Mouse (Mus musculus) stomach, embryonic 16.5 days (tissue): Measurements from ENCODE around the gene Eras. TPM values are rescaled to one million over a fixed set of nuclear protein-coding genes. Genes with fewer than 3 reads are reported as not detected.

Source experiments
- ATAC-seq: fragments of 200-750 bp; cut with Nextera tagmentation; 2 replicates; pipeline ENCODE4 v1.8.0; 2017; ENCODE audit warnings: moderate number of reproducible peaks, moderate TSS enrichment; ENCODE audit not compliant: insufficient read depth, low FRiP score
- H3K27ac ChIP-seq: fragments of 300-500 bp; sonication (generic); 2 replicates; pipeline ENCODE4 v1.5.1; 2014; ENCODE audit warnings: low read length
- H3K27me3 ChIP-seq: fragments of 300-500 bp; sonication (generic); 2 replicates; pipeline ENCODE4 v1.6.1; 2014; ENCODE audit warnings: low read length, control low read depth, mixed read lengths; ENCODE audit not compliant: control insufficient read depth, insufficient read depth
- H3K36me3 ChIP-seq: fragments of 300-500 bp; sonication (generic); 2 replicates; pipeline ENCODE4 v1.6.1; 2014; ENCODE audit warnings: low read length; ENCODE audit not compliant: control insufficient read depth, insufficient read depth
- H3K4me1 ChIP-seq: fragments of 300-500 bp; sonication (generic); 2 replicates; pipeline ENCODE4 v1.6.1; 2014; ENCODE audit warnings: low read length, control low read depth, mixed read lengths; ENCODE audit not compliant: control insufficient read depth, insufficient read depth
- H3K4me2 ChIP-seq: fragments of 300-500 bp; sonication (generic); 2 replicates; pipeline ENCODE4 v1.6.1; 2014; ENCODE audit warnings: low read depth, low read length, mixed read lengths
- H3K4me3 ChIP-seq: fragments of 300-500 bp; sonication (generic); replicated peaks from 2 replicates; pipeline ENCODE4 v1.5.1; 2014; ENCODE audit warnings: mild to moderate bottlenecking, low read length
- H3K9ac ChIP-seq: fragments of 300-500 bp; sonication (generic); 2 replicates; pipeline ENCODE4 v1.6.1; 2014; ENCODE audit warnings: low read length
- H3K9me3 ChIP-seq: fragments of 300-500 bp; sonication (generic); replicated peaks from 2 replicates; pipeline ENCODE4 v1.6.1; 2016; ENCODE audit warnings: low read length, control low read depth; ENCODE audit not compliant: control insufficient read depth
- WGBS: fragments of 180-500 bp; shearing (Covaris S2); extraction: QIAGEN DNeasy Blood & Tissue Kit; methylation state at CpG from one replicate; pipeline ENCODE4 v1.1.7; 2014; 5-methylcytosine and 5-hydroxymethylcytosine counted together
- polyA plus RNA-seq: library from polyadenylated mRNA; unstranded; fragments of >200 nt; fragmentation: Nextera tagmentation; extraction: Ambion mirVana; gene quantifications from 2 replicates; pipeline ENCODE4 v1.2.1, GENCODE M21; 2015

The Eras gene
- polyA plus RNA-seq = not detected in 2 replicates

DNA sequence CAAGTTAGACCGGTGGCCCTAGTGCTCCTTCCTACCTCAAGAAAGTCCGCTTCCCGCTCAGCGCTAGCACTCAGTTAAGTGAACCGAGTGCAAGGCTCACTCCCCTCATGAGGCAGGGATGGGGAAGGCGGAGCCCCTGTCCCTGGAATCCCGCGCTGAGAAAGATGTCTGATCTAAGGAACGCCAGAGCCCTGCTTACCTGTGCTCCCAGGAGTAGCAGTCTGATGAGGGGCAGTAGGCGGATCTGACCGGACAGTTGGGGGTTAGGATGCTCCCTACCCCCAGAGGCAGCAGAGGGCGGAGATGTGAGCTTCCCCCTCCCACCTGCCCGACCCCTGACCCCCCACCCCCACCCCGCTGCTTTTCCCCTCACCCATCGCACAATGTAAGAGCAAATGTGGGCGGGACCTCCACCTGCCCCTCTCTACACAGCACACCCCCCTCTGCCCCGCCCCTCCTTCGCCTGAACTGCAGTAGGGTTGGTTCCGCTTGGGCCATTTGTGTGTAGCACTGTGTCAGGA is at the start of gene Eras:
TSS of gene Eras (minus strand) at position 338 of the 521 bp plus-strand sequence.
- no peaks in the 10 kb centered on the region for H3K4me1 ChIP-seq
- H3K9ac ChIP-seq = no peak within 1 kb of the TSS
- H3K27me3 ChIP-seq = peaks cover 26% of the 10 kb centered on the region
- no peak for ATAC-seq
- WGBS = 14% methylated on average over 19 of the region's 19 CpGs
- no peak within 1 kb of the TSS for H3K27ac ChIP-seq
- no peak within 1 kb of the TSS for H3K4me2 ChIP-seq
- H3K9me3 ChIP-seq = no peaks in the 10 kb centered on the region; the same call in 1 of the 2 replicates
- H3K36me3 ChIP-seq = no peaks in the 10 kb centered on the region
- no peak within 1 kb of the TSS for H3K4me3 ChIP-seq

DNA sequence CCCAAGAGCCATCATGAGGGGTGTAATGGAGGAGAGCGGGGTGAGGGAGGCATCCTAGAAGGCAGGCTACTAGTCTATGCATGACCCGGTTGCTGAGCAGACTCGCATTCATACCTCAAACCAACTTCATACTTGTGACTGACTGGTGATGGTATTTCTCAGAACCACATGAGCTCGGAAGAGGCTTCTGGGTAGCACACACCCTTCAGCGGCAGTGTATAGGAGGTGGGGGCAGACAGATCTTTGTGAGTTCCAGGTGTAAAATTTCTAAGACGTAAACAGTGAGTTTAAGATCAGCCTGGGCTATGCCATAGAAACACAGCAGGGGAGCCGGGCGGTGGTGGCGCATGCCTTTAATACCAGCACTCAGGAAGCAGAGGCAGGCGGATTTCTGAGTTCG is 49.5 kb upstream of the Eras start, which contains the start of gene Gata1:
TSS of gene Gata1 (minus strand) at position 180 of the 400 bp plus-strand sequence.
- no peak within 1 kb of the TSS for H3K27ac ChIP-seq
- WGBS = 83% methylated on average over 11 of the region's 11 CpGs
- no peak within 1 kb of the TSS for H3K9ac ChIP-seq
- no peak within 1 kb of the TSS for H3K4me3 ChIP-seq
- H3K4me1 ChIP-seq = no peaks in the 10 kb centered on the region
- ATAC-seq = no peak
- no peaks in the 10 kb centered on the region for H3K9me3 ChIP-seq
- no peaks in the 10 kb centered on the region for H3K36me3 ChIP-seq
- no peaks in the 10 kb centered on the region for H3K27me3 ChIP-seq
- no peak within 1 kb of the TSS for H3K4me2 ChIP-seq

DNA sequence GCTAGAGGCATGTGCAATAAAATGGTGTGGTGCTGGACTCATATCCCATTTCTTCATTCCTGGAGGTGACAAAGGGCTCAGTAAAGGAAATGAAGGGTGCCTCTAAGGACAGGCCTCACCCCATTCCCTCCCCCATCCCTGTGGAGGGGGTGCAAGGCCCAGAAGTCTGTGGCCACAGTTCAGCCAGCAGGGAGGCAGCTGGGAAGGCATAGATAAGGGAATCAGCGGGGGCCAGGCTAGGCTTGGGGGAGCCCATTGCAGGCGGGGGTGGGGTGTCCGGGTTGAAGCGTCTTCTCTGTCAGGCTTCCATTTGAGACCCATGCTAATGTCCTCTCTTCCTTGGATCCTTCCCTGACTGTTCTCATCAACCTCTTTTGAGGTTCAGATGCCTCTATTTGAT is 42.9 kb upstream of the Eras start:
- ATAC-seq = 0 out of 2 replicates have a peak, but pooled peaks have one; percentile 47
- H3K4me3 ChIP-seq = no peak overlapping the region
- no peaks in the 10 kb centered on the region for H3K9me3 ChIP-seq
- no peak overlapping the region for H3K9ac ChIP-seq
- H3K27ac ChIP-seq = no peak overlapping the region
- H3K27me3 ChIP-seq = no peaks in the 10 kb centered on the region
- no peaks in the 10 kb centered on the region for H3K4me1 ChIP-seq
- H3K36me3 ChIP-seq = no peaks in the 10 kb centered on the region
- 56% methylated on average over 4 of the region's 4 CpGs for WGBS
- no peak overlapping the region for H3K4me2 ChIP-seq

DNA sequence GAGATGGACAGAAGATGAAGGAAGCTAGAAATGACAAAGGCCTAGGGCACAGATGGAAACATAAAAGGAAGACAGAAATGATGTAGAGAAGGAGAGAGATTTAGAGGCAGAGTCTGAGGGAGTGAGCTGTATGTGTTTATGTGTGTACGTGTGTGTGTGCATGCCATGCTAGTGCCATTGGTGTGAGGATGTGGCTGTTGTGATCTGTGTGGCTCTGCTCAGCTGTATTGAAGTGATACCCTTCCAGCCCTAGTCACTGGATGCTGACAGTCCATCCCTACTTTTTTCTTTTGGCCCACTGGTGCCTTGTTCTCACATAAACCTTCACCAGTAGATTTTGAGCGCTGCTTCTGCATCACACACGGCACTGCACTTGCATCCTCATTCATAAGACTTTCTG is 40.5 kb upstream of the Eras start:
- Histone ChIP-seq H3K4me2 (no peak overlapping the region), H3K4me1 (no peaks in the 10 kb centered on the region), H3K4me3 (no peak overlapping the region), H3K9ac (no peak overlapping the region), H3K9me3 (no peaks in the 10 kb centered on the region), H3K27me3 (no peaks in the 10 kb centered on the region), H3K36me3 (no peaks in the 10 kb centered on the region), H3K27ac (no peak overlapping the region)
- ATAC-seq = no peak
- WGBS = 84% methylated on average over 3 of the region's 3 CpGs

DNA sequence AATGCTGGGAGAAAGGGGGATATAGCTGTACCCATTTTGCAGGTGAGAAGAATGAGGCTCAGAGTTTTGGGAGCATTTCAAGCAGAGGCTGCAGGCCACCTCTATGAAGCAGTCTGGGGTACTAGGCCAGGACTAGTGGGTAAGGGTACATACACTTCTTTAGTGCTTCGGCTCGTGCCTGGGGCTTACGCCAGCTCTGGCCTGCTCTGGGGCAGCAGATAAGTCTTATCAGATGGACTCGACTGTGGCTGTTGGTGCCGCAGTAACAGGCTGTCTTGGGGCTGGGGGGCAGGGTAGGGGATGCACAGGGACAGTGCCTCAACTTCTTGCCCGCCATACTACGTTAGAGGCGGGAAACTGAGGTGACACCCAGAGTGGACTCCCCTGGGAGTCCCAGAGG is 39.8 kb upstream of the Eras start:
- Histone ChIP-seq H3K27me3 (no peaks in the 10 kb centered on the region), H3K9ac (no peak overlapping the region), H3K4me1 (no peaks in the 10 kb centered on the region), H3K36me3 (no peaks in the 10 kb centered on the region), H3K4me3 (no peak overlapping the region), H3K27ac (no peak overlapping the region), H3K4me2 (no peak overlapping the region), H3K9me3 (no peaks in the 10 kb centered on the region)
- WGBS = 76% methylated on average over 8 of the region's 8 CpGs
- ATAC-seq = peak; percentile 40; the same call in 1 of the 2 replicates

DNA sequence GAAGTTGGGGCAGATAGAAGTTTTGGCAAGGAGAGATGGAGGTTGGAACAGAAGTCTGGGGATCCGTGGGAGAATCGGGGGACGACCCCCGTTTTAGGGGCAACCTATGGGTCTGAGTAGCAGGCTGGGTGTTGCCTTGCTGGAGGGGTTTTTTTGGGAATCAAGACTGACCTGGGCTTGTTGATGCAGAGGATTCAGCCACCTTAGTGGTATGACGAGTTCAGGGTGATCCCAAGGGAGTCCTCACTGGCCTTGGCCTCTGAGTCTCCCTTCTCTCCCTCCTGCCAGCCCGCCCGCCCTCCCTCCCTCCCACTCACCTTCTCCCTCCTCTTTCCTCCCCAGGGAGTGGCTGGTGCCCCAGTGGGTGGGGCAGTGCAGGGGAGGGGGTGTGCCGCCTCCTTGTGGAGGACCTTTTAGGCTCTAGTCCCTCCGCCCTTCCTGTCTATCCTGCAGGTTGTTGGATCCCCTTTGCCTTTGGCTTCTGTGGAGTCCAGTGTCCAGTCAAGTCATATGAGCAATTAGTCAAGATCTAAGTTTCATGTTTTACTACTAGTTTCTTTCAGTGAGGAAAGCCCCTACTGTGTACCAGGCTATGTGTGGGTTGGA is 39.3 kb upstream of the Eras start:
- Histone ChIP-seq H3K9me3 (no peaks in the 10 kb centered on the region), H3K9ac (no peak overlapping the region), H3K27me3 (no peaks in the 10 kb centered on the region), H3K27ac (no peak overlapping the region), H3K4me3 (no peak overlapping the region), H3K4me1 (no peaks in the 10 kb centered on the region), H3K4me2 (no peak overlapping the region), H3K36me3 (no peaks in the 10 kb centered on the region)
- WGBS = 65% methylated on average over 7 of the region's 9 CpGs
- 0 out of 2 replicates have a peak, but pooled peaks have one; percentile 47 for ATAC-seq

DNA sequence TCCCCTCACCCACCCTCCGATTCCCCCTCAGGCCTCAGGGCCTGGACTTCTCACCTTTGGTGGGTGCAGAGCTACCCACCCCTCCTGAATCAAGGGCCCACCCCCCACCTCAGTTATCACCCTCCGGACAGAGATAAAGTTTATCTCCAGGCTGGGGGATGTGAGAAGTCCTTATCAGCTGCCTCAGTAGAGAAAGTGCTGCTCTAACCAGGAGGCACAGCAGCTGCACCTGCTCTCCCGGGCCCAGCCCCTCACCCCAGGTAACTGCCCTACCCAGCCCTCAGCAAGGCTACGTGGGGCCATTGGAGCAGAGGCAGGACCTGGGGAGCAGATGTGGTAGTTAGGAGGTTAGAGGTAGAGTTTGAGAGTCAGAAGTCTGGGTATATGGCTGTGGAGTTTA is 37.8 kb upstream of the Eras start:
- no peak for ATAC-seq
- no peaks in the 10 kb centered on the region for H3K27me3 ChIP-seq

DNA sequence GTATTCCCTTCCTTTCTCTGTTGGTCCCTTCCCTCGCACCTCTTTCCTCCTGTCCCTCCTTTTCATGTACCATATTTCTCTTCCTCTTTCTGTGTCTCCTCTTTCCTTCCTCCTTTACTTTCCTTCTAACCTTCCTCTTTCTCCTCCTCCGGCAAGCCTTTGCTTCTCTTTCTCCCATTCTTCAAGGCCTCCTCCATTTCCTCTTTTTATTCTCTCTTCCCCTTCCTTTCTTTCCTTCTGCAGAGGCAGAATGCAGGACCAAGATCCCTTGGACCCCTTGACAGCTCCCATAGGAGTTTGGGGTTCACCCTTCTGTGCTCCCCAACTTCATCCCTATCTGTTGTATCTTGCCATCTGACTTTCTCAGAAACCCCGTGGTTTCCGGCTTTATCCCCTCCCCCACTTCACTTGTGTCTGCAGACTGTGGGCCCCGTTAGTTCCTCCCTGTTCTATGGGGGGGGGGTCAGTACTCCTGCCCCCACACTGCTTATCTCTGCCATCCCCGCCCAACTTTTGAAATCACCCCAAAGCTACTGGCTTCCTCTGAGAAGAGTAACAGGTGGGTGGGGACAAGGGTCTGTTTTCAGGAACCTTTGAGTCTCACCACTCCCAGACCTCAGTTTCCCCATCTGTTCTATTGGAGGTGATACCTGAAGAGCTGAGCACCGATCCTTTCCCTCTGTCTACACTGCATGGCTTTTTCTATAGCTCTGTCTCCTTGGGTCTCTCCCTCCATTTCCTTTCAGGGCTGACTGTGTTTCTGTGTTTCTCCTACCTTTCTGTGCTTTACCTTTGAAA is 35.6 kb upstream of the Eras start:
- no peak for ATAC-seq
- 70% methylated on average over 7 of the region's 7 CpGs for WGBS
- H3K27me3 ChIP-seq = no peaks in the 10 kb centered on the region
- no peaks in the 10 kb centered on the region for H3K4me1 ChIP-seq
- H3K9ac ChIP-seq = no peak overlapping the region
- H3K4me3 ChIP-seq = no peak overlapping the region
- H3K27ac ChIP-seq = no peak overlapping the region
- no peaks in the 10 kb centered on the region for H3K36me3 ChIP-seq
- H3K9me3 ChIP-seq = no peaks in the 10 kb centered on the region
- H3K4me2 ChIP-seq = no peak overlapping the region

More for the DNA sequence above, 37.8 kb upstream of the Eras start:
- no peak overlapping the region for H3K9ac ChIP-seq
- no peak overlapping the region for H3K4me2 ChIP-seq
- no peak overlapping the region for H3K4me3 ChIP-seq
- WGBS = 51% methylated on average over 4 of the region's 4 CpGs
- no peak overlapping the region for H3K27ac ChIP-seq
- H3K9me3 ChIP-seq = no peaks in the 10 kb centered on the region
- no peaks in the 10 kb centered on the region for H3K36me3 ChIP-seq
- no peaks in the 10 kb centered on the region for H3K4me1 ChIP-seq

DNA sequence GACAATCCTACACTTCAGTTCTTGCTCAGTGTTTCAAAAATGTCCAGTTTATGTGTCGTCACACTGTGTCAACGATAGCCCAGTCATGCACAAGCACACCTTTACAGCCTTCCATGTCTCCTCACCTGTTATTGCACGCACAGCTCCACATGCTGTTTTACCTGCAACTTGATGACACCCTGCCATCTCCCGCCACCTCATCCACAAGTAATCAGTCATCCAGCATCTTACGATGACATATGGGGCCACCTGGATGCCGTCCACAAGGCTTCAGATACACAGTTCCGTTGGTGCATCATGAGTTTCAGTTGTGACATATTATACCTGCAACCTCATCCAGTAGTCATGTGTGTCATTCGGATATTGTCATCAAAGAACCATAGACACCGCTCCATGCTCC is 30.5 kb upstream of the Eras start:
- Histone ChIP-seq H3K4me3 (no peak overlapping the region), H3K9me3 (no peaks in the 10 kb centered on the region), H3K4me2 (no peak overlapping the region), H3K27me3 (no peaks in the 10 kb centered on the region), H3K4me1 (no peaks in the 10 kb centered on the region), H3K9ac (no peak overlapping the region), H3K36me3 (no peaks in the 10 kb centered on the region), H3K27ac (no peak overlapping the region)
- no peak for ATAC-seq
- WGBS = 87% methylated on average over 9 of the region's 9 CpGs
